Mouse (Mus musculus) c-Kit-positive CD71-positive TER-119-positive erythroid progenitor cells, embryonic 14.5 days (primary cell): ENCODE measurements around the gene Zfp934.
"Not testable (repeated sequence)": the region's sequence is repeated elsewhere in the genome, so short reads cannot be mapped to it uniquely, and the experiment has no call there.

Experiments
- DNase-seq: peaks from one replicate; pipeline ENCODE4 v3.0.0-alpha.2; 2013; ENCODE audit warnings: low spot score

Zfp934 gene

DNA sequence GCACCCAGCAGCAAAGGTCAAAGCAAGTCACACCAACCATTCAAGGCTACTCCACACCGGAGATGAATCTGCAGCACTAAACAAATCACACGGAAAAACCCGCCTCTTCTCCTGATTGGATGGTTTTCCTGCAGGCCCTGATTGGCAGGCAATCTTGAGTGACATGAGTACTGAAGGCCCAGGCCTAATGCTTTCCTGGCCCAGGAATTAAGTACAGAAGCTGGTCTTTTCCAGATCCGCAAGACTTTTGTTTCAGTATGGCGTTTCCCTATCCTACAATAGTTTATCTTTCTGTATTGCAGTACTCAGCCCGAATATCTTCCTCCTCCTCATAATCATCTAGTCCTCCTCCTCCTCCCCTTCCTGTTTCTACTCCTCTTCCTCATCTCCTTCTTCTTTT, at the start of gene Zfp934:
Zfp934 (minus strand) TSS at position 101 of the 400 bp plus-strand sequence.
- DNase-seq: not testable (repeated sequence)

DNA sequence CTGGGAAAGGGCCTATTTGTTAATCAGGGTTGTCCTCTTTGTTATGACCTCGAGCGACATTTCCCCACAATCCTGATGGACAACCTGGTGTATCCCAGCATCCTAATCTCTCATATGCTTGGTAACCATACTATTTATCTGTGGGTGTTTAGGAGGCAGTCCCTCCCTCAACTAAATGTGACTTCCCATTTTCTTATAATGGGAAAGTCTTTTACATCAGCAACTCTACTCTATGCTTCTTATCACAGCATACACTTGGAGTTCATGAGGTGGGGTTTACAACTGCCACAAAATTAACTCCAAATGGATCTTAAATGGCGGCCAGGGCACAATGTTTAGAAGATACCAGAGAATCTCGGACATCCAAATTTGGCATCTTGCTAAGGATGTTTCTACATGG, 46.5 kb upstream of the Zfp934 start:
- not testable (repeated sequence) for DNase-seq

GRCm38 (mm10) chr13:62561696-62562095, 9.3 kb downstream of the Zfp934 start:
- not testable (repeated sequence) for DNase-seq

GRCm38 (mm10) chr13:62558189-62559110, 12.5 kb downstream of the Zfp934 start, which contains the start of gene Zfp935:
TSS of gene Zfp935 (minus strand) at chr13:62558511.
- peak; percentile 32 for DNase-seq

DNA sequence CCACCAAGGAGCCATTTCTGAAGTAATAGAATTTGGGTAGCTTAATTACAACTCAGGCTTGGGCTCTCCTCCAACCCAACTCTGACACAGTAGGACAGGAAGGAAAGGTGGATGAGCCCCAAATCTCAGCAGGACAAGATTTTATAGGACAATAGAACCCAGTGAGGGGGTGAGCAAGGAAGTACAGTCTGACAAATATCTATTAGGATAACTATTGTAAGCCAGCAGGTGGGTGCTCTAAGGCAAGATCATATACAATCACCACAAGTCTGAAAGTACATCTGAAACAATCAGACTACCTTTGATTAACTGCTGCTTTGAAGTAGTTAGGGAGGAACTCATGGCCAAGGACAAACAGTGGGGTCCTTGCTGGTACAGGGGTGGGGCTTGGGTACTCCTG, 40.9 kb downstream of the Zfp934 start:
- not testable (repeated sequence) for DNase-seq

- DNase-seq: not testable (repeated sequence)
Measured at GRCm38 (mm10) chr13:62510641-62511420, 60.2 kb downstream of the Zfp934 start.

DNA sequence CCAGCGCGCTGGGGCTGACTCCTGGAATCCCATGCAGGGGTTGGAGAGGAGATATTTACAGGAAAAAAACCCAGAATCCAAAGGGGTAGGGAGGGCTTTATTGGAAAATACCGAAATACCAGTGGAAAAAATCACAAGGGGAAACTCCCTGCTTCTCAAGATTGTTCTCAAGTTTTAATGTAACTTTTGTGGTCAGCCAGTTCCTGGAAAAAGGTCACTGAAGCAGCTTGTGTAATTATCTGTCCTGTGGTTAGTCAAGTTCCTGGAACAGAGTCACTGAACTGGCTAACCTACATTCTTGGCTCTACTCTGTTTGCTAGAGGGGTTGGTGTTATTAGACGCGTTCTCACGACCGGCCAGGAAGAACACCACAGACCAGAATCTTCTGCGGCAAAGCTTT, 98.3 kb downstream of the Zfp934 start:
- not testable (repeated sequence) for DNase-seq

DNA sequence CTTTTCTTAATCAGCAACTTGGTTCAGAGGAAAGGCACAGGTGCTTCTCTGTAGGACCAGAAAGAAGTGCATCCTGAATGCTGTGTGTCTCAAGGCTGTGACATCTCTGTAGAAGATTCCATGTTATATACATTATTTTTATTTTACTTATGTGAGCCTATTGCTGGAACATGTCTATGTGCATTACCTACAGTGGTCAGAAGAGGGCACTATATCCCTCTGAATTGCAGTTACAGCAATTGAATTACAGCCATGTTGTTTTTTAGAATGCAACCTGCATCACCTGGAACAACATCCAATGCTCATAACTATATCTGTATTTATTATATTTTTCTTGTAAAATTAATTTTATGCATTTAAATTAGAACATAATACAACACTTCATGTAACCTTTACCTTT, 101.1 kb downstream of the Zfp934 start:
- DNase-seq: peak; percentile 49

- DNase-seq: peak; percentile 86
Measured at GRCm38 (mm10) chr13:62466424-62467334, 104.3 kb downstream of the Zfp934 start, which contains the start of gene Gm49359. TSS of gene Gm49359 (minus strand) at chr13:62466832.
